Mouse (Mus musculus): Measurements from ENCODE around the gene Ifi205. TPM values are rescaled to one million over a fixed set of nuclear protein-coding genes. Genes with fewer than 3 reads are reported as not detected.
"Not testable (repeated sequence)": the region's sequence is repeated elsewhere in the genome, so short reads cannot be mapped to it uniquely, and the experiment has no call there.

Ifi205 gene
- 2.8 and 2.9 TPM in 2 replicates for polyA plus RNA-seq (2012; rRNA removed)

DNA sequence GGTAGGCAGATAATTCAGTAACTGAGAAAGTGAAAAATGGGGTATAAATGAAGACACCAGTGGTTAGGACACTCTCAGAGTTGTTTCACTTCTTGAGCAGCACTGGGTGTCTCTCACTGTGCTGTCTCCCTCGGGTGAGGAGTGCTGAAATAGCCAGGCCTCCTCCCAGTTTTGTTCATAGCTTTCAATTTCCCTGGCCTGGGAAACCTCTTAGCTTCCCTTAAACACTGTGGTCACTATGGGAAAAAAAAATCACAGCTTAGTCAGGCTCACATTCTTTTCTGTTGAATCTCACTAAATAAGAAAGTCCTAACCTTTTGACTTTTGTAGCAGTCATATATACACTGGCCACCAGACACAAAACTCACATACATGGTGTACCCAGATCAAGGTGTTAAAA lies at the start of gene Ifi205:
Gene Ifi205 (minus strand): TSS at position 113 of the 400 bp plus-strand sequence.
- no peak for DNase-seq (ENCODE audit: low read depth)

GRCm38 (mm10) chr1:174066305-174066704 lies 34.7 kb upstream of the Ifi205 start, which contains the start of gene Olfr430:
Gene Olfr430, plus strand, starts transcription at chr1:174066605.
- no peak for DNase-seq (ENCODE audit: low read depth)

DNA sequence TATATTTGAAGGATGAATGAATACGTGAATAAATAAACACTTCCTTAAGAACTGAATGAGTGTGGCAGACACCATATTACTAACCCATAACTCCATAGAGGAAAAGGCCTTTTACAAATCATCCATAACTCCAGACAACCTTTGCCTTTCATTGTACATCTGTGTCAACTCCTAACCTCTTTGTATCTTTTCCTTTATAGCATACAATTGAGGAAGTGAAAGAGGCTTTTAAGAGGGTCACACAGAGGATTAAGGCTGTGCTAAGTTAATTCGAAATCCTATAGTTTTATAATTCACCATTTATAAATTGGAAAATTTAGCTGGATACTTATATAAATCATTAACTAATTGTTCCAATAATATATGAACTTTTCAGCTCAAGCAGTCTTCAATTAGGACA lies 23.6 kb upstream of the Ifi205 start:
- DNase-seq (ENCODE audit: low read depth), result no peak

GRCm38 (mm10) chr1:174052981-174053380 lies 21.4 kb upstream of the Ifi205 start:
- no peak for DNase-seq (ENCODE audit: low read depth)

DNA sequence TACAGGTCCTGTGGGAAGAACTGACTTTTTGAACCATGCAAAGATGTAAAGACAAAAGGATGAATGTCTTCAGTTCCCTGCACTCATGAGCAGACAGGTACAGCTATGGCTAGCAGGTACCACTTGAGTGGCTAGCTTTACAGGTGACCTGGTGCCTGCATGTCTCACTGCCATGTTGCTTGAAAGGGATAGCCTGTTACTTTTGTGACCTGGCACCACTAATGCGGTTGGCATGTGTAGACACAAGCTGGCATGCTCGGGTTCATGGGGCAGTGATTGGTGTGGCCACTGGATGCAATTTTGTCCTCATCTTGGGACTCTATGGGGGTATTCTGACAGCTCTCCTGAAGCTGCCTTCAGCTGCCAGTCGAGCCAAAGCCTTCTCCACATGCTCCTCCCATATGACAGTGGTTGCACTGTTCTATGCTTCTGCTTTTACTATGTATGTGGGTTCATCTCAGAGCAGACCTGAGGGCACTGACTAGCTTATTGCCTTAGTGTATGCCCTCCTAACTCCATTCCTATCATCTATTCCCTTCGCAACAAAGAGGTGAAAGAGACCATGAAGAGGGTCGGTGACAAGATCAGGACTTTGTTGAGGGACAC lies 20.4 kb upstream of the Ifi205 start:
- no peak for DNase-seq (ENCODE audit: low read depth)

- no peak for DNase-seq (ENCODE audit: low read depth)
These were observed 19.9 kb upstream of the Ifi205 start for GRCm38 (mm10) chr1:174051515-174051914.

DNA sequence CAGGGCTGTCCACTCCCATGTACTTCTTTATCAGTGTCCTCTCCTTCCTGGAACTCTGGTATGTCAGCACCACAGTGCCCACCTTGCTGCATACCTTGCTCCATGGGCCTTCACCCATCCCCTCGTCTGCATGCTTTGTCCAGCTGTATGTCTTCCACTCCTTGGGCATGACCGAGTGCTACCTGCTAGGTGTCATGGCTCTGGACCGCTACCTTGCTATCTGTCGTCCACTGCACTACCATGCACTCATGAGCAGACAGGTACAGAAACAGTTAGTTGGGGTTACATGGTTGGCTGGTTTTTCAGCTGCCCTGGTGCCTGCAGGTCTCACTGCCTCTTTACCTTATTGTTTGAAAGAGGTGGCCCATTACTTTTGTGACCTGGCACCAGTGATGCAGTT lies 18.9 kb upstream of the Ifi205 start:
- DNase-seq (ENCODE audit: low read depth), result no peak

GRCm38 (mm10) chr1:174049357-174049756 lies 17.7 kb upstream of the Ifi205 start:
- DNase-seq (ENCODE audit: low read depth), result not testable (repeated sequence)

- DNase-seq (ENCODE audit: low read depth), result no peak
These were observed 17.3 kb upstream of the Ifi205 start, which contains the start of gene Olfr432 for GRCm38 (mm10) chr1:174048893-174049292. Gene Olfr432, plus strand, starts transcription at chr1:174049205.

- DNase-seq (ENCODE audit: low read depth), result not testable (repeated sequence)
These were observed 16.6 kb upstream of the Ifi205 start for GRCm38 (mm10) chr1:174048227-174048626.

DNA sequence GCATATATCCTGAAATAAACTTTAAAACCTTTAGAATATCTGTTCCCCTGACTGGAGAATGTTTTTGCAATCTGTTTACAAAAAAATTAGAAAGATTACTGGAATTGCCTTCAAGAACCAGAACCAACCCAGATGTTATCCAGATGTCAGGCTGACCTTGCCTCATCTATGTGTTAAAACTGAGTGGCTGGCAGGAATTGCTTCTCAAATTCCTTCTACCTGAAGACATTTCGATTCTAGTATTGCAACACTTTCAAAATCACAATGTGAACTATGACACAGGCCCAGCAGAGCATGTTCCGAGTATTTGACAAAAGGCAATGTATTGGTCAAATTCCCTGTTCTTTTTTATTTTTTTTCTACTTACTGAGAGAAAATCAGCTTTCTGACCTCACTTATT lies 12.8 kb upstream of the Ifi205 start:
- DNase-seq (ENCODE audit: low read depth), result no peak

DNA sequence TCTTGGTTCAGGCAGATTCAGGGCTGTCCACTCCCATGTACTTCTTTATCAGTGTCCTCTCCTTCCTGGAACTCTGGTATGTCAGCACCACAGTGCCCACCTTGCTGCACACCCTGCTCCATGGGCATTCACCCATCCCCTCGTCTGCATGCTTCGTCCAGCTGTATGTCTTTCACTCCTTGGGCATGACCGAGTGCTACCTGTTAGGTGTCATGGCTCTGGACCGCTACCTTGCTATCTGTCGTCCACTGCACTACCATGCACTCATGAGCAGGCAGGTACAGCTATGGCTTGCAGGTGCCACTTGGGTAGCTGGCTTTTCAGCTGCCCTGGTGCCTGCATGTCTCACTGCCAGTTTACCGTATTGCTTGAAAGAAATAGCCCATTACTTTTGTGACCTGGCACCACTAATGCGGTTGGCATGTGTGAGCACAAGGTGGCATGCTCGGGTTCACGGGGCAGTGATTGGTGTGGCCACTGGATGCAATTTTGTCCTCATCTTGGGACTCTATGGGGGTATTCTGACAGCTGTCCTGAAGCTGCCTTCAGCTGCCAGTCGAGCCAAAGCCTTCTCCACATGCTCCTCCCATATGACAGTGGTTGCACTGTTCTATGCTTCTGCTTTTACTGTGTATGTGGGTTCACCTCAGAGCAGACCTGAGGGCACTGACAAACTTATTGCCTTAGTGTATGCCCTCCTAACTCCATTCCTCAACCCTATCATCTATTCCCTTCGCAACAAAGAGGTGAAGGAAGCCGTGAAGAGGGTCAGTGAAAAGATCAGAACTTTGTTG lies 10.7 kb upstream of the Ifi205 start:
- not testable (repeated sequence) for DNase-seq (ENCODE audit: low read depth)

DNA sequence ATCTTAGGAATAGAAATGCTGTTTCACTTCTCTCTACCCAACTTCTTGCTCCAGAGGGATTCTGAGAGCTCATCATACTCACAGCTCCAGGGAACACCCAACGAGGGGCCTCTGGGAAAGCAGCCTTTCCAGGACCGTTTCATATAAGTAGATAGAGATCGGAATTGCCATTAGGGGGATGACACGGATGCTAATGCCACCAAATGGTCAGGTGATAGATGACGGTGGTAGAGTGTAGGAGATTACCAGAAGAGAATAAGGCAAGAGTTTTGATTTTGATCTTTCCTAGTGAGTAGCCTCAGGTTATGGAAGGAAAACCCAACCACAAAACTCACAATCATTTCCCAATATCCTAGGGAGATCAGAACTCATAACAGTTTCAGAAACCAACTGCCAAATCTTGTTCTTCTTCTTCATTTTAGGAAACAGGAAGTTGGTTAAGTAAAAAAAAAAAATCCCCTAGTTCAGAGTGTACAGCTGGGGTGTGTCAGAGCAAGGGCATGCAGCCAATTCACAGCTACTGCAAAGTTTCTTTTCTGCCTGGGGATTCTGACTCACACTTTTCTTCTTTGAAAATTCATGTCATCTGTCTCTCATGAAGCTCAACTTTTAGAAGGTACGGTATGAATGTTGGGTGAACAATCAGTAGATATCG lies 9.0 kb upstream of the Ifi205 start, which contains the start of gene Olfr433:
Gene Olfr433 (plus strand): TSS at position 183 of the 655 bp plus-strand sequence.
- no peak for DNase-seq (ENCODE audit: low read depth)

- no peak for DNase-seq (ENCODE audit: low read depth)
These were observed 6.9 kb upstream of the Ifi205 start for GRCm38 (mm10) chr1:174038480-174038879.

DNA sequence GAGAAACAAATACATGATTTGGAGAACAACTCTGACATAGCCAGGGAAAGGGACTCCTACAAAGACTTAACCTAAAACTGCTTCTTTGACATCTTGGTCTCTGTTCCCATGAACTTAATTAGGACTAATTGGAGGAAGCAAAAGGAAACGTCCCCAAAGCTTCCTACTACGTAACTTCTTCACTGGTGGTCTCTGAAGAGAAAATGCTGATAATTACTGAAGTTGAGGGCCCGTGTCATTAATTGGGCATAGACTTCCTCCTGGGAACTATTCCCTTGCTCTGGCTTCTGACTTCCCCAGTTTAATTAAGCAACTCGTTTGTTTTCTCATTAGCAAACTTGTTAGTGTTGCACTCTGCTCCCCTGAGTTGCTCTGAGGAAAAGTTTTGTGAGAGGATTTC lies 4.2 kb upstream of the Ifi205 start:
- no peak for DNase-seq (ENCODE audit: low read depth)

- not testable (repeated sequence) for DNase-seq (ENCODE audit: low read depth)
These were observed 24.6 kb downstream of the Ifi205 start for GRCm38 (mm10) chr1:174007050-174007449.

DNA sequence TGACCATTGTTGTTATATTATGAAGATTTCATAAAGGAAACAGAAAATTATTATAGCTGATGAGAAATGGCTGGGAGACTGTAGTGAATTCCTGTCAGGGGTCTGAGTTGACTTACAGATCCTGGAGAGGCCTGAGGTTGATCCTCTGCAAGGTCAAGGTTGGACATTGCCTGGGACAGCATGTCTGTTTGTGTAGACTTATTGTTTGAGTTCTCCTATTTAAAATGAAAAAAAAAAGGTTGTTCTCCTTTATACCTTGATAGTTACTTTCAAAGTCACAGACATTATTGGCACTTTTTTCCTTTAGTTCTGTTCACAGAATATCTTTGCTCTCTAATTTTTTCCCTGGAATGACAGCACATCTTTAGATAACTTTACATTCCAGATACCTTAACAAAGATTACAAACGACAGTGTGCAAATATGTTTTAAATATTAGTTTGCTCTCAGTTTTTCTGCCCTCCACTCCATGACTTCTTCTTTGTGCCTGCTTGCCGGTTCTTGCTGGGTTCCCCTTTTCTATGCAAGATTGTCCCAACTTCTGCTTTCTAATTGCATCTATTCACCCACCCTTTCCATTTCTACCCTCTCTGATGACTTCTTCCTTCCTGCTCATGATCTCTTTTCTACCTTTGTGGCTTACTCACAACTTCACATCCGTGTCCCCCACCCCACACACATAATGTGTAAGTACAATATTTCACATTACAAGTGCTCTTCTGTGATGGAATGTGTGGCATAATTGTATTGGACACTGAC lies 27.1 kb downstream of the Ifi205 start:
- DNase-seq (ENCODE audit: low read depth), result not testable (repeated sequence)

- no peak for DNase-seq (ENCODE audit: low read depth)
These were observed 36.6 kb downstream of the Ifi205 start for GRCm38 (mm10) chr1:173995003-173995402.

DNA sequence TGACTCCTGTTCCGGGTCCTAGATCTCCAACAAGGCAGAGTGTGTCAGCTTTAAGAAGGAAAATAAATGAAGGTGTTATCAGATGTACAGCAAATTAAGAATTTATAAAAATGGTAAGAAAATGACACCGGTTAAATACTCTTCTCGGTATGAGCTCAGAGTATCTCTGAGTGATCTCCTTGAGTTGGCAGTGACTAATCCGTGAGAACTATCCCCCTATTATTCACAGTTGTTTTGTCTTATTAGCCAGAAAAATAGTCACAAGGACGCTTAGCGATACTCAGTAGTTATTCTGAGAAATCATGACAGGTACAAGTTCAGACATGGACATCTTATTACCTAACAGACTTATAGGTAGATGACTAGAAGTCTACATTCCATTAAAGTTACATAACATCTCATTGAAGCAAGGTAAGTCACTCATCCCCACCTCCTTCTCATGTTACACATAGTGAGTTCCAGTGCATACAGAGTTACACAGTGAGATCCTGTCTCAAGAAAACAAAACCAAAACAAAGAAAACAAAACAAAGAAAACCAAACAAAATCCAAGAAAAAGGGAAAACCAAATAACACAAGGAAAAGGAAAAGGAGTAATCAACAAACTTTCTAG lies 48.8 kb downstream of the Ifi205 start, which contains the start of gene Ifi202b:
Gene Ifi202b (minus strand): TSS at position 51 of the 612 bp plus-strand sequence.
- not testable (repeated sequence) for DNase-seq (ENCODE audit: low read depth)

GRCm38 (mm10) chr1:173981038-173981437 lies 50.6 kb downstream of the Ifi205 start:
- not testable (repeated sequence) for DNase-seq (ENCODE audit: low read depth)

DNA sequence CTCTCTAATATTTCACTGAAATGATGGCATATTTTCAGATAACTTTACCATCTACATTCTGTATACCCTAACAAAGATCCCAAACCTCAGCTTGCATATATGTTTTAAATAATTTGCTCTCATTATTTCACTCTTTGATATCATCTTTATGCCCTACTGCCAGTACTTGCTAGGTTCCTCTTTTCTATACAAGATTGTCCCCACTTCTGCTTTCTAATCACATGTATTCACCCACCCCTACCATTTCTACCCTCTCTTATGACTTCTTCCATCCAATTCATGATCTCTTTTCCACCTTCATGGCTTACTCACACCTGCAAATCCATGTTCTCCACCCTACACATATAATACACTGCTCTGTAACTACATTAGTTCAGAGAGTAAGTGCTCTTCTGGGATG lies 54.0 kb downstream of the Ifi205 start:
- no peak for DNase-seq (ENCODE audit: low read depth)
